Comparison of ENCODE assay signal across 24 mouse cellular contexts in genomic region chr6:24613346-24613745, GRCm38 (mm10). TPM values are rescaled to one million over a fixed set of nuclear protein-coding genes. Genes with fewer than 3 reads are reported as not detected.
DNase-seq lines count a peak whose midpoint lies in the region; ATAC-seq and TF ChIP-seq lines count a peak whose summit lies in the region.
"Had no signal": no experiment of that assay in that cellular context is flagged by ENCODE, and none has a peak within 500 bp of the region (broad histone marks: within the 10 kb centered on the region; RNA-seq: fewer than 3 reads in every experiment).

No protein-coding gene starts in this region.

- H3K27me3 ChIP-seq in heart, adult 2 months (ENCODE audit: control insufficient read depth, insufficient read depth, low read length): no peaks in the 10 kb centered on the region
- H3K27me3 ChIP-seq in heart, embryonic 12.5 days (replicated peaks): no peaks in the 10 kb centered on the region
- H3K27me3 ChIP-seq in liver, adult 2 months (ENCODE audit: control insufficient read depth, insufficient read depth, low read length): no peaks in the 10 kb centered on the region
- H3K27me3 ChIP-seq: CH12.LX; embryonic facial prominence, embryonic 12.5 days; forebrain, embryonic 13.5 days; forebrain, embryonic 15.5 days; Patski had no signal

- H3K27ac ChIP-seq in gastrocnemius, adult 2 months: peak overlapping the region; percentile 90
- peak overlapping the region; percentile 83 for H3K27ac ChIP-seq in heart, adult 2 months
- H3K27ac ChIP-seq in heart, embryonic 12.5 days (ENCODE audit: poor library complexity, severe bottlenecking): no peak overlapping the region
- peak overlapping the region; percentile 35 for H3K27ac ChIP-seq in liver, adult 2 months (replicated peaks; ENCODE audit: insufficient read depth, low read depth, low read length)
- H3K27ac ChIP-seq: embryonic facial prominence, embryonic 10.5 days; embryonic facial prominence, embryonic 12.5 days; forebrain, embryonic 13.5 days; forebrain, embryonic 15.5 days had no signal

- no peak for TF ChIP-seq POLR2A in heart, adult 2 months (IDR thresholded peaks at IDR 0.05; ENCODE audit: insufficient read depth, low read depth, low read length)
- TF ChIP-seq POLR2A in liver, adult 2 months (IDR thresholded peaks at IDR 0.05; ENCODE audit: extremely low read depth, insufficient read depth, low read length): no peak

- WGBS in heart, adult 2 months: 85% methylated on average over 6 of the region's 6 CpGs
- WGBS in heart, embryonic 12.5 days: 93% methylated on average over 6 of the region's 6 CpGs
- 95% methylated on average over 6 of the region's 6 CpGs for WGBS in liver, adult 2 months

- no peaks in the 10 kb centered on the region for H3K9me3 ChIP-seq in heart, embryonic 12.5 days (replicated peaks)
- H3K9me3 ChIP-seq: embryonic facial prominence, embryonic 10.5 days; embryonic facial prominence, embryonic 12.5 days; forebrain, embryonic 13.5 days; forebrain, embryonic 15.5 days; G1E had no signal

- no peak overlapping the region for H3K4me3 ChIP-seq in gastrocnemius, adult 2 months
- H3K4me3 ChIP-seq in heart, adult 2 months: no peak overlapping the region
- H3K4me3 ChIP-seq in heart, embryonic 12.5 days: no peak overlapping the region
- no peak overlapping the region for H3K4me3 ChIP-seq in liver, adult 2 months (ENCODE audit: insufficient read depth, low read depth, low read length)
- H3K4me3 ChIP-seq: embryonic facial prominence, embryonic 10.5 days; embryonic facial prominence, embryonic 12.5 days; forebrain, embryonic 13.5 days; forebrain, embryonic 15.5 days had no signal

- peaks cover 48% of the 10 kb centered on the region for H3K36me3 ChIP-seq in heart, adult 2 months (ENCODE audit: control insufficient read depth, insufficient read depth, low read length)
- H3K36me3 ChIP-seq in heart, embryonic 12.5 days: peaks cover 47% of the 10 kb centered on the region
- H3K36me3 ChIP-seq in liver, adult 2 months (ENCODE audit: control insufficient read depth, insufficient read depth, low read length): peaks cover 39% of the 10 kb centered on the region

- no peak overlapping the region for H3K9ac ChIP-seq in heart, adult 2 months (ENCODE audit: low read depth, low read length)
- H3K9ac ChIP-seq in heart, embryonic 12.5 days: no peak overlapping the region
- H3K9ac ChIP-seq in liver, adult 2 months (ENCODE audit: low read depth, low read length): no peak overlapping the region
- H3K9ac ChIP-seq: embryonic facial prominence, embryonic 12.5 days; forebrain, embryonic 13.5 days; forebrain, embryonic 15.5 days had no signal

- ATAC-seq in heart, embryonic 12.5 days (ENCODE audit: insufficient number of reproducible peaks, low FRiP score): no peak
- ATAC-seq: activated CD4-positive, CD25-positive, alpha-beta regulatory T cell, adult 4 months; CD4-positive, CD25-positive, alpha-beta regulatory T cell, adult 4 months; forebrain, embryonic 13.5 days; forebrain, embryonic 15.5 days; Patski had no signal

- TF ChIP-seq EP300 in heart, adult 2 months (IDR thresholded peaks at IDR 0.05; ENCODE audit: insufficient read depth, low read depth, low read length): no peak

- H3K4me1 ChIP-seq in heart, adult 2 months (ENCODE audit: control insufficient read depth, insufficient read depth, low read length): peaks cover 6% of the 10 kb centered on the region
- peaks cover 14% of the 10 kb centered on the region; the same call in 1 of the 2 replicates for H3K4me1 ChIP-seq in heart, embryonic 12.5 days (replicated peaks)
- H3K4me1 ChIP-seq in liver, adult 2 months (ENCODE audit: control insufficient read depth, insufficient read depth, low read length): peaks cover 9% of the 10 kb centered on the region
- H3K4me1 ChIP-seq: embryonic facial prominence, embryonic 10.5 days; embryonic facial prominence, embryonic 12.5 days; forebrain, embryonic 13.5 days; forebrain, embryonic 15.5 days had no signal

- no peak for DNase-seq in gastrocnemius, adult 2 months
- no peak for DNase-seq in gastrocnemius, postnatal 4 days (ENCODE audit: low spot score in 2 of 2)
- no peak for DNase-seq in heart, adult 2 months
- DNase-seq in liver, adult 2 months (ENCODE audit: extremely low read depth, low read depth, low spot score): no peak
- no peak for DNase-seq in liver
- DNase-seq: adrenal gland, adult 8-10 months; adrenal gland, postnatal 14 days; adrenal gland, postnatal 36 days; B cell, adult 2 months; cerebellum, adult 11-12 months; cerebellum, adult 9-10 months; cerebellum, postnatal 25 days had no signal

- intact Hi-C loops in gastrocnemius, adult 2 months (cut with DNase I): loop anchor here (5.0 kb wide), 1 partner anchor 81 kb away; no protein-coding TSS in a partner anchor
- intact Hi-C loops in heart, adult 2 months (cut with DNase I): no loop called here

- TF ChIP-seq CTCF in gastrocnemius, adult 2 months (IDR thresholded peaks at IDR 0.05): no peak
- no peak for TF ChIP-seq CTCF in heart, adult 2 months (IDR thresholded peaks at IDR 0.05)
- TF ChIP-seq CTCF in liver, adult 2 months (IDR thresholded peaks at IDR 0.05; ENCODE audit: low read depth, low read length): no peak

- no peaks in the 10 kb centered on the region for H3K79me2 ChIP-seq in heart, adult 2 months (replicated peaks; ENCODE audit: control insufficient read depth, insufficient read depth, low read length)
- H3K79me2 ChIP-seq in liver, adult 2 months (ENCODE audit: control insufficient read depth, insufficient read depth, low read length): no peaks in the 10 kb centered on the region

- no peak overlapping the region for H3K4me2 ChIP-seq in heart, embryonic 12.5 days
- H3K4me2 ChIP-seq: embryonic facial prominence, embryonic 12.5 days; forebrain, embryonic 13.5 days; forebrain, embryonic 15.5 days had no signal

RNA-seq across cellular contexts. Expression of gene Lmod2, which starts 15.8 kb away (rescaled TPM):
- total RNA-seq in gastrocnemius, adult 2 months (2021): 100 to 1,000 TPM; 105 to 286 TPM
- 100 to 1,000 TPM; 105 to 205 TPM for total RNA-seq in gastrocnemius, postnatal 4 days (2021)
- 100 to 1,000 TPM; 691 to 757 TPM for total RNA-seq in heart, adult 2 months (2021)
- polyA plus RNA-seq in heart, adult 2 months (2012; rRNA removed): 191 and 268 TPM in 2 replicates
- polyA plus RNA-seq in heart, embryonic 12.5 days (2016; fragmentation: Nextera tagmentation; extraction: Ambion mirVana): 45.3 and 49.3 TPM in 2 replicates
- total RNA-seq in liver, adult 2 months (2014; rRNA removed): 0.37 TPM in 1 of 2 replicates, not detected in the other
- polyA plus RNA-seq in liver, adult 2 months (2012; rRNA removed): not detected in 2 replicates
- total RNA-seq: adrenal gland, postnatal 14 days; CH12.LX had no signal
- polyA plus RNA-seq: activated CD4-positive, CD25-positive, alpha-beta regulatory T cell, adult 4 months; CD4-positive, CD25-positive, alpha-beta regulatory T cell, adult 4 months; cortical plate, adult 2 months; embryonic facial prominence, embryonic 10.5 days; forebrain, embryonic 11.5 days; forebrain, embryonic 13.5 days; forebrain, embryonic 15.5 days; G1E; Patski had no signal

RNA-seq across cellular contexts. Expression of gene Wasl, which starts 51.5 kb away (rescaled TPM):
- 10 to 100 TPM; 15.3 to 18.1 TPM for total RNA-seq in gastrocnemius, adult 2 months (2021)
- total RNA-seq in gastrocnemius, postnatal 4 days (2021): 10 to 100 TPM; 33.1 to 38.7 TPM
- 10 to 100 TPM; 27.8 to 28.3 TPM for total RNA-seq in heart, adult 2 months (2021)
- 11.5 and 13.9 TPM in 2 replicates for polyA plus RNA-seq in heart, adult 2 months (2012; rRNA removed)
- 66.1 and 66.7 TPM in 2 replicates for polyA plus RNA-seq in heart, embryonic 12.5 days (2016; fragmentation: Nextera tagmentation; extraction: Ambion mirVana)
- 36.9 and 40.9 TPM in 2 replicates for total RNA-seq in liver, adult 2 months (2014; rRNA removed)
- 29.4 and 44.5 TPM in 2 replicates for polyA plus RNA-seq in liver, adult 2 months (2012; rRNA removed)

Comparison
In these comparisons a context has a peak if more than half of its experiments do, and no peak if none do; other contexts are left out.
1. RNA of gene Lmod2, which starts 15.8 kb away (total RNA-seq): 691 to 757 TPM in heart, adult 2 months, 105 to 286 TPM in gastrocnemius, adult 2 months and 105 to 205 TPM in gastrocnemius, postnatal 4 days; 0.37 TPM in liver, adult 2 months; every median in the first group is over 10 times any median in the second.